Mouse (Mus musculus) heart, postnatal 36 days (tissue): Measurements from ENCODE around the gene Zfp362. TPM values are rescaled to one million over a fixed set of nuclear protein-coding genes. Genes with fewer than 3 reads are reported as not detected.

Source experiments
- DNase-seq, 2 experiments: peaks; one replicate each; pipeline ENCODE4 v3.0.0; 2021 to 2022
- intact Hi-C: fragments of 180-260 bp; cut with DNase I; formaldehyde crosslinking; loops from one replicate; pipeline ENCODE4 v1.15.1; 2025
- total RNA-seq, 2 experiments: library from RNA; stranded (reverse); gene quantifications; 2 replicates each; pipeline ENCODE4 v1.2.3; 2021

The Zfp362 gene
- total RNA-seq, 2 experiments from 2014 or later = 12.5 to 14.3 TPM

GRCm38 (mm10) chr4:128803569-128803968 is 2.3 kb downstream of the Zfp362 start:
- DNase-seq = no peak
- intact Hi-C loops = no loop called here

GRCm38 (mm10) chr4:128801675-128802465 is 4.0 kb downstream of the Zfp362 start:
- no peak for DNase-seq
- intact Hi-C loops = no loop called here

GRCm38 (mm10) chr4:128796788-128797187 is 9.1 kb downstream of the Zfp362 start:
- intact Hi-C loops = no loop called here
- no peak for DNase-seq

- DNase-seq = no peak
Measured at GRCm38 (mm10) chr4:128795596-128795995, 10.2 kb downstream of the Zfp362 start.

GRCm38 (mm10) chr4:128794198-128794597 is 11.6 kb downstream of the Zfp362 start:
- no peak for DNase-seq
- intact Hi-C loops = no loop called here

More at GRCm38 (mm10) chr4:128795596-128795995, 10.2 kb downstream of the Zfp362 start:
- intact Hi-C loops = no loop called here

GRCm38 (mm10) chr4:128793710-128794109 is 12.1 kb downstream of the Zfp362 start:
- intact Hi-C loops = no loop called here
- no peak for DNase-seq

- intact Hi-C loops = no loop called here
- DNase-seq = no peak
Measured at GRCm38 (mm10) chr4:128789646-128790045, 16.2 kb downstream of the Zfp362 start.

GRCm38 (mm10) chr4:128788108-128788507 is 17.7 kb downstream of the Zfp362 start:
- intact Hi-C loops = no loop called here
- no peak for DNase-seq

- DNase-seq = no peak
- intact Hi-C loops = no loop called here
Measured at GRCm38 (mm10) chr4:128787023-128787939, 18.6 kb downstream of the Zfp362 start.

- intact Hi-C loops = no loop called here
- DNase-seq = no peak
Measured at GRCm38 (mm10) chr4:128785921-128786654, 19.8 kb downstream of the Zfp362 start.

GRCm38 (mm10) chr4:128784950-128785631 is 20.8 kb downstream of the Zfp362 start:
- no peak for DNase-seq
- intact Hi-C loops = no loop called here

GRCm38 (mm10) chr4:128782645-128783044 is 23.2 kb downstream of the Zfp362 start:
- intact Hi-C loops = no loop called here
- DNase-seq = no peak

GRCm38 (mm10) chr4:128782037-128782436 is 23.8 kb downstream of the Zfp362 start:
- DNase-seq = no peak
- intact Hi-C loops = no loop called here

GRCm38 (mm10) chr4:128777593-128777992 is 28.3 kb downstream of the Zfp362 start:
- intact Hi-C loops = loop anchor here (2.0 kb wide), 2 partner anchors 81 to 165 kb away; no protein-coding TSS in a partner anchor
- no peak for DNase-seq

GRCm38 (mm10) chr4:128776568-128777289 is 29.1 kb downstream of the Zfp362 start:
- DNase-seq = peak; percentile 79 to 89
- intact Hi-C loops = loop anchor here (1.0 to 2.0 kb wide), 3 partner anchors 65 to 164 kb away; no protein-coding TSS in a partner anchor

- intact Hi-C loops = no loop called here
Measured at GRCm38 (mm10) chr4:128774467-128774866, 31.4 kb downstream of the Zfp362 start.

GRCm38 (mm10) chr4:128773820-128774219 is 32.0 kb downstream of the Zfp362 start:
- intact Hi-C loops = no loop called here
- DNase-seq = no peak

More at GRCm38 (mm10) chr4:128774467-128774866, 31.4 kb downstream of the Zfp362 start:
- peak in 1 of 2 experiments; percentile 59 for DNase-seq

GRCm38 (mm10) chr4:128770698-128771097 is 35.1 kb downstream of the Zfp362 start:
- intact Hi-C loops = no loop called here
- no peak for DNase-seq
